ENCODE assay signal across 8 mouse cellular contexts in the genomic region with DNA sequence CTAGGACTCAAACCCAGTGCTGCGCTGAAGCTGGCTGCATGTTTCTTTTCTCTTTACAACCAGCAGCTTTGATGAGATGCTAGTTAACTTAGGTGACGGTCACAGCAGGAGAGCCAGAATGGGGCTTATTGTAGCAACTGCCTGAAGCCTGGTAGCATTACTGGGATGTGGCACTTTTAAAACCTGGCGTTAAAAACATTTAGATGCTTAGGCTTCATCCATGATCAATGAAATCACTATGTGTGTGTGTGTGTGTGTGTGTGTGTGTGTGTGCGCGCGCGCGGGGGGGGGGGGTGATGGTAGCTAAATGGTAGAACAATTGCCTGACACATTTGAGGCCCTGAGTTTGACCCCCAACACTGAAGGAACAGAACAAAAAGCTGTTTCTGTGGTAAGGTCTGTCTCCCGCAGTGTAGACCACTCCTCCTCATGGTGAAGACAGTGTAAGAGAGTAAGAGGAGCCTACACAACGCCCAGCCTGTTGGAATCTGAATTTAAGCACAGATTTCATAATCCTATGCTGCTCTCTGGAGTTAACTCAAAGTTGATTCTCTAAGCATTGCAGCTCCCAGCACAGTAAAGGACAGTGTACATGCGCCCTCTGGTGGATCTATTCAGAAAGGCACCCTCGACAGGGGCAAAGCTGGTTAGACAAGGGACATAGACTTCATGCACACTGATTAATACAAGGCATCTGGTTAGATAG. TPM values are rescaled to one million over a fixed set of nuclear protein-coding genes. Genes with fewer than 3 reads are reported as not detected.
A peak's percentile ranks its signal among the peaks of the same experiment; 100 is the strongest.
DNase-seq lines count a peak whose midpoint lies in the region; ATAC-seq and TF ChIP-seq lines count a peak whose summit lies in the region.

No protein-coding gene starts in this region.

- ATAC-seq in common myeloid progenitor, adult 5-6 weeks (replicated peaks; ENCODE audit: low read depth, poor library complexity, severe bottlenecking) = peak; percentile 81
- peak; percentile 92 for ATAC-seq in hindbrain, postnatal 0 days

- intact Hi-C loops in gastrocnemius, adult 2 months (cut with DNase I) = loop anchor here (1.0 kb wide), 2 partner anchors 175 to 186 kb away; no protein-coding TSS in a partner anchor

- H3K27me3 ChIP-seq in hindbrain, postnatal 0 days (ENCODE audit: insufficient read depth, low read length) = no peaks in the 10 kb centered on the region

- no peak overlapping the region for H3K27ac ChIP-seq in gastrocnemius, adult 2 months
- no peak overlapping the region for H3K27ac ChIP-seq in hindbrain, postnatal 0 days

- H3K9me3 ChIP-seq in hindbrain, postnatal 0 days (ENCODE audit: low read length) = no peaks in the 10 kb centered on the region

- WGBS in hindbrain, postnatal 0 days = 55% methylated on average over 12 of the region's 12 CpGs

- H3K4me1 ChIP-seq in hindbrain, postnatal 0 days (ENCODE audit: insufficient read depth, low read length) = no peaks in the 10 kb centered on the region

- TF ChIP-seq CTCF in gastrocnemius, adult 2 months (IDR thresholded peaks at IDR 0.05) = peak; percentile 100; the same call in 1 of the 2 replicates
- peak; percentile 98 for TF ChIP-seq CTCF in hindbrain, postnatal 0 days (IDR thresholded peaks at IDR 0.05; ENCODE audit: low read depth)

- H3K36me3 ChIP-seq in hindbrain, postnatal 0 days (ENCODE audit: insufficient read depth, low read length) = no peaks in the 10 kb centered on the region

- no peak overlapping the region for H3K4me3 ChIP-seq in gastrocnemius, adult 2 months
- no peak overlapping the region for H3K4me3 ChIP-seq in hindbrain, postnatal 0 days (ENCODE audit: low read length)

- H3K9ac ChIP-seq in hindbrain, postnatal 0 days (replicated peaks; ENCODE audit: low read length) = no peak overlapping the region

- H3K4me2 ChIP-seq in hindbrain, postnatal 0 days (ENCODE audit: low read depth, low read length) = no peak overlapping the region

- peak; percentile 87 for DNase-seq in ZHBTc4 (ENCODE audit: low read depth, low spot score)
- DNase-seq in gastrocnemius, adult 2 months = peak; percentile 89
- DNase-seq in hindbrain, postnatal 0 days (ENCODE audit: low spot score) = peak; percentile 92
- DNase-seq in left cerebral cortex, adult 18-20 months (ENCODE audit: low spot score in 2 of 2) = peak; percentile 92 to 97
- DNase-seq in lung, postnatal 4 days = peak; percentile 84 to 91
- DNase-seq in right cerebral cortex, adult 2 months (ENCODE audit: low spot score in 2 of 2) = peak; percentile 94 to 97
- DNase-seq in urinary bladder, postnatal 10 days (ENCODE audit: low spot score) = peak; percentile 82

RNA-seq across cellular contexts. Expression of gene Piwil4, which starts 41.8 kb away (rescaled TPM):
- total RNA-seq in common myeloid progenitor, adult 5-6 weeks (2017) = not detected in 2 replicates
- under 1 TPM in 1 of 2 experiments, not detected in 1; 0.11 TPM for total RNA-seq in gastrocnemius, adult 2 months (2021)
- 0.36 and 0.42 TPM in 2 replicates for total RNA-seq in hindbrain, postnatal 0 days (2014; rRNA removed)
- 0.48 and 0.66 TPM in 2 replicates for polyA plus RNA-seq in hindbrain, postnatal 0 days (2015; fragmentation: Nextera tagmentation; extraction: Ambion mirVana)
- total RNA-seq in left cerebral cortex, adult 18-20 months (2021) = not detected

RNA-seq across cellular contexts. Expression of gene Fut4, which starts 53.5 kb away (rescaled TPM):
- total RNA-seq in common myeloid progenitor, adult 5-6 weeks (2017) = 6.2 and 6.4 TPM in 2 replicates
- under 1 TPM; 0.20 to 0.28 TPM for total RNA-seq in gastrocnemius, adult 2 months (2021)
- total RNA-seq in hindbrain, postnatal 0 days (2014; rRNA removed) = 1.5 and 2.8 TPM in 2 replicates
- 0.53 TPM in 2 replicates for polyA plus RNA-seq in hindbrain, postnatal 0 days (2015; fragmentation: Nextera tagmentation; extraction: Ambion mirVana)
- under 1 TPM; 0.21 to 0.23 TPM for total RNA-seq in left cerebral cortex, adult 18-20 months (2021)

RNA-seq across cellular contexts. Expression of gene Amotl1, which starts 53.9 kb away (rescaled TPM):
- 0.05 TPM in 1 of 2 replicates, not detected in the other for total RNA-seq in common myeloid progenitor, adult 5-6 weeks (2017)
- 100 to 1,000 TPM; 397 to 399 TPM for total RNA-seq in gastrocnemius, adult 2 months (2021)
- total RNA-seq in hindbrain, postnatal 0 days (2014; rRNA removed) = 22.9 and 27.0 TPM in 2 replicates
- polyA plus RNA-seq in hindbrain, postnatal 0 days (2015; fragmentation: Nextera tagmentation; extraction: Ambion mirVana) = 4.2 and 4.4 TPM in 2 replicates
- total RNA-seq in left cerebral cortex, adult 18-20 months (2021) = 10 to 100 TPM; 18.3 to 19.8 TPM

Comparison
In these comparisons a context has a peak if more than half of its experiments do, and no peak if none do; other contexts are left out.
1. RNA of gene Amotl1, which starts 53.9 kb away (total RNA-seq): 397 to 399 TPM in gastrocnemius, adult 2 months, 22.9 to 27.0 TPM in hindbrain, postnatal 0 days and 18.3 to 19.8 TPM in left cerebral cortex, adult 18-20 months; 0.05 TPM in common myeloid progenitor, adult 5-6 weeks; every median in the first group is over 10 times any median in the second.
2. Peak in every context shown above with its lines, with median percentiles within 50 percentile points of each other: DNase-seq.